Mouse (Mus musculus): ENCODE results near the gene Neil1.

Neil1 gene

GRCm38 (mm10) chr9:57139110-57139509 is 9.0 kb downstream of the Neil1 start:
- DNase-seq (ENCODE audit: low spot score in 2 of 2): no peak

DNA sequence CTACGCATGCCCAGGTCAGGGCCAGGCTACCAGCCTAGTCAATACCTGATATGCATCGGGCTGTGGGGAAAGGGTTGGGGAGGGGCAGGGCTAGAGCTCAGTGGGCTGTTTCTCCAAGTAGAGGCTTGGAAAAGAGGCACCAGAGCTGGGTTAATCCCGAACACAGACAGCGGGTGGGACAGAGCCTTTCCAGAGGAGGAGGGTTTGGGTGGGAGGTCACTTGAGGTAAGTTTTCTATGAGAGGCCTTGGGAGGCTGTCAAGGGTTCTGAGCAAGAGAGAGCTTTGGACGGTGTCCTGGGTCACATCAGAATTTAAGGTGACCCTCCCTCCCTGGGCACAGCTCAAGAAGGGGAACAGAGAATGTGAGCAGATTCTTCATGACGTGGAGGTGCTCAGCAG is 9.6 kb downstream of the Neil1 start:
- DNase-seq (ENCODE audit: low spot score in 2 of 2): no peak

DNA sequence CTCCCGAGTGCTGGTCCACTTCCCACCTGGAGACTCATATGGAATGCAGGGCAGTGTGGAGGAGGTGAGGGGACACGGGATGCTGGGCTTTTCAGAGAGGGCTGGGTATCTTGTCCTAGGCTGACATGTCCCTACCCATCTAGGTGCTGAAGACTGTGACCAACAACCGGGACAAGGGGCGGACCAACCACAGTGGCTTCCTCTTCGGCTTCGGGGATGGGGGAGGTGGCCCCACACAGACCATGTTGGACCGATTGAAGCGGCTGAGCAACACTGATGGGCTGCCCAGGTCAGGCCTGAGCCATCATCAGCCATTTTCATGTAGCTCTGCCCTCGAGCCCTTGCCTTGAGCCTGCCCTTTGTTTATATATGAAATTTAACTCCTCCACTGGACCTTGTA is 10.3 kb downstream of the Neil1 start:
- DNase-seq (ENCODE audit: low spot score in 2 of 2): no peak

DNA sequence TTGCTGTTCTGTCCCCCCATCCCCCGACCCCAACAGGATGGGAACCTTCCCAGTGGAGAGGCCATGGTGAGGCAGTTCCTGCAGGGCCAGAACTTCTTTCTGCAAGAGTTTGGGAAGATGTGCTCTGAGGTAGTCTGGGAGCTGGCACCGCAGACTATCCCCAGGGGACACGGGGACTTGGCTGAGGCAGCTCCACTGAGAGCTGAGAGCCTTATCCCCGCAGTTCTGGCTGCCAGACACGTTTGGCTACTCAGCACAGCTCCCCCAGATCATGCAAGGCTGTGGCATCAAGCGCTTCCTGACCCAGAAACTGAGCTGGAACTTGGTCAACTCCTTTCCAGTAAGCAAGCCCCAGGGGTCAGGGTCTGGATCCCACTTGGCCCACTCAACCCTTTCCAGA is 10.9 kb downstream of the Neil1 start:
- DNase-seq (ENCODE audit: low spot score in 2 of 2): no peak

DNA sequence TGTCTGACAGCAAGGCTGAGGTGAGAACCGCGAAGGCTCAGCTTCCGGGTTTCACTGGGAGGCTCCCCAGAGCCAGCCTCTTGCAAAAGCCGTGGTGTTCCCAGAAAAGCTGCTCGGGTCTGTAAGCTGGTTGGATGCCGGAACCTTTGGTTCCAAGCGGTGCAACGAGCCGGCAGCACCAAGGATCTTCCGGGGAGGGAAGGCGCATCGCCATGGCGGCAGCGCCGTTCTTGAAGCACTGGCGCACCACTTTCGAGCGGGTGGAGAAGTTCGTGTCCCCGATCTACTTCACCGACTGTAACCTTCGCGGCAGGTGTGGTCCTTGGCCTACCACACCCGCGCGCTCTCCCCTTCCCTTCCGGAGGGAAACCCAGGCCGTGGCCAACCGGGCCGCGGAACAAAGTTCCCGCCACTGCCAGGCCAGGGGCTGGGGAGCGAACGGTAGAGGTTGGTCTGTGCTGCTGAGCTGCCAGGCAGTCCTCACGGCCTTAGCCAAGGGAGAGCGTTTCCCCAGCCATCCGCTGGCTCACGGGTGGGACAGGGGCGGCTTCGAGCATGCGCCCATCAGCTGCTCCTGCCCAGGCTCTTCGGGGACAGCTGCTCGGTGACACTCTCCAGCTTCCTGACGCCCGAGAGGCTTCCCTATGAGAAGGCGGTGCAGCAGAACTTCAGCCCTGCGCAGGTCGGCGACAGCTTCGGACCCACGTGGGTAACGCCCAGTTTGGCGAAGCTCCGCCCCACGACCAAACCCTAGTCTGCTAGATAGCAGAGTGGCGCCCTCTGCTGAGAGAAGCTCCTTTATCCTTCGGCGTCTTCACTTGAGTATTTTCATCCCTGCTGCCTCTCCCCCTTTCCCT is 17.3 kb downstream of the Neil1 start, which contains the start of gene Man2c1:
Gene Man2c1, plus strand, starts transcription at position 114 of the 857 bp plus-strand sequence.
- DNase-seq (ENCODE audit: low spot score in 2 of 2): peak; percentile 93

GRCm38 (mm10) chr9:57129641-57130040 is 18.5 kb downstream of the Neil1 start:
- no peak for DNase-seq (ENCODE audit: low spot score in 2 of 2)

DNA sequence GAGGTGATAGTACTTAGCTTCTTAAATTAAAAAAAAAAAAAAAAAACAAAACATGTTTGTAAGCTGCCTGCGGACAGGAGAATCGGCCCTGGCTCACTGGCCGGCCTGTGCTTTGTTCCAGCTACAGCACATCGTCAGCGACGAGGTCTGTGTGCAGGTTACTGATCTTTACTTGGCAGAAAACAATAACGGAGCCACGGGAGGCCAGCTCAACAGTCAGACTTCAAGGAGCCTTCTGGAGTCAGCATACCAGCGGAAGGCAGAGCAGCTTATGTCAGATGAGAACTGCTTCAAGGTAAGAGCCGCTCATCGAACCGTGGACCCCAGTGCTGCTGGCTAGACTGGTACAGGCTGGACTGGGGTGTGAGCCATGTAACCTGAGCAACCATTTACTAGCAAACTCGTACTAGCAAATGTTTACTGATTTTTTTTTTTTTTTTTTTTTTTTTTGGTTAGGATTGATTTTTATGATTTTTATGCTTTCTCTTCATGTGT is 30.8 kb downstream of the Neil1 start:
- DNase-seq (ENCODE audit: low spot score in 2 of 2): no peak

All from spleen, postnatal 36 days (tissue).